Mouse (Mus musculus): Measurements from ENCODE around the gene Naa20.
"Not testable (repeated sequence)": the region's sequence is repeated elsewhere in the genome, so short reads cannot be mapped to it uniquely, and the experiment has no call there.

The Naa20 gene

DNA sequence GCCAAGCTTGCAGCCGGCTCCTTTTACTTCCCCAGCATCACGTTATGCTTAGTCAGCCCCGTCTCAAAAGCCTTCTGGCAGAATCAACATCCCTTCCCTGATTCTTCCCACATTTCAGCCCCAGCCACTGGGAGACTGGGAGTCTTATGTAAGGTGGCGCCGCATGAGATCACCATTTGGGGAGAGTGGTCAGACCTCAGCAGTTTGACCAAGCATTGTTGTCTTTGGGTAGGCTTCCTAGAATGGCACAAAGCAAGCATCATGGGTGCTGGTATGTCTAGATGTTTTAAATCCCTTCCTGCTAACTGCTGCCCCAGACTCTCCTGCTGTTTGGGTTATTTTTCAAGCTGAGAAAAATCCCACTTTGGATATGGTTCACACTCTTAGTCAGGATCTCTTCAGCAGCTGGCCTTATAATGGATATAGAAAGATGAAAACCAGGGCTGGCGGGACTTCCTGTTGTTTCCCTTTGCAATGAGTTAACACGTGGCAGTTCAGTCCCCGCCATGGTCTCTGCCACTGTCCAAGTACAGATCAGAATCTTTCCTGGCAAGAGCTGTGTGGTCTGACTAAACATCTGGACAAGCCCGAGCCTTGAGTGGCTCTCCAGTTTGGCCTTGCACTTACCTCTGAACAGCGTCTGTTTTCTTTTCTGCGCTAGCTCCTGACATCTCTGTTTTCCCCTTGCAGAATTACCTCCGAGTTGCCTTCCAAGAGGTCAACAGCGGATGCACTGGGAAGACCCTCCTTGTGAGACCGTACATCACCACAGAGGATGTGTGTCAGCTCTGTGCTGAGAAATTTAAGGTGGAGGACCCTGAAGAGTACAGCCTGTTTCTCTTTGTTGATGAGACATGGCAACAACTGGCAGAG, 16.8 kb upstream of the Naa20 start:
- DNase-seq (ENCODE audit: low spot score): peak; percentile 70

DNA sequence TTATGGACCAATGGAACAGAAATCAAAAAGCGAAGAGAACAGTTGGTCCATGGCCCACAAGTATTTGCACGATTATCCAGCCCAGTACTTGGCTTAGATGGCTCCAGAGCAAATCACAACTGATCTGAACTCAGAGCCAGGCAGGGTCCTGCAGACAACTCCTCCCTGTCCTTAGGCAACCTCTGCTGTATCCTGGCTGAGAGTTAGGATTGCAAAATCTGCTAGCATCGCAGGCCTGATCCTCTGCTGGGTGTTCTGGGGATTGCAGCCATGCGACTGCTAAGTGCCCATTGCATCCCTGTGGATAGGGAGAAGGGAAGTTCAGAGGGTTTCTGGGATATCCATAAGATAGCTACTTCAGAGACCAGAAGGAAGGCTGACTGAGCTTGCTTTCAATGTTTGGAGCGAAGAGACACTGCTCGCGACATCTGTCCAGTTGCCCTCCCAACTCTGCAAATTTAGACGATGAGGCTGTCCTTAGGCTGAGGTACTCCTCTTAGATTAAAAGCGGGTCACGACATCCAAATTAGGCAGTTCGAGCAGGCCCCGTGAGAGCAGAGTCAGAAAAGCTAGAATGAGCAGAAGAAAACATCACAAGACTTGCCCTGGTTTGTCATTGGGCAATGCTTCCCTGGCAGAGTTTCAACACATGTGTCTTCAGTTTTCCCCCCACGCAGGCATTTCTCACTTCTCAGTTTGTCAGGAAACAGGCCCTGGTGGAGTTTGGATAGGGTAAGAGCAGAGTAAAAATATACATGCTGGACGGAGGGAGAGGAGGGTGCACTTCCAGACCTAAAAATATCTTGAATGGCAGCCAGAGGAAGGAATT, 13.7 kb upstream of the Naa20 start:
- DNase-seq (ENCODE audit: low spot score): peak; percentile 83

DNA sequence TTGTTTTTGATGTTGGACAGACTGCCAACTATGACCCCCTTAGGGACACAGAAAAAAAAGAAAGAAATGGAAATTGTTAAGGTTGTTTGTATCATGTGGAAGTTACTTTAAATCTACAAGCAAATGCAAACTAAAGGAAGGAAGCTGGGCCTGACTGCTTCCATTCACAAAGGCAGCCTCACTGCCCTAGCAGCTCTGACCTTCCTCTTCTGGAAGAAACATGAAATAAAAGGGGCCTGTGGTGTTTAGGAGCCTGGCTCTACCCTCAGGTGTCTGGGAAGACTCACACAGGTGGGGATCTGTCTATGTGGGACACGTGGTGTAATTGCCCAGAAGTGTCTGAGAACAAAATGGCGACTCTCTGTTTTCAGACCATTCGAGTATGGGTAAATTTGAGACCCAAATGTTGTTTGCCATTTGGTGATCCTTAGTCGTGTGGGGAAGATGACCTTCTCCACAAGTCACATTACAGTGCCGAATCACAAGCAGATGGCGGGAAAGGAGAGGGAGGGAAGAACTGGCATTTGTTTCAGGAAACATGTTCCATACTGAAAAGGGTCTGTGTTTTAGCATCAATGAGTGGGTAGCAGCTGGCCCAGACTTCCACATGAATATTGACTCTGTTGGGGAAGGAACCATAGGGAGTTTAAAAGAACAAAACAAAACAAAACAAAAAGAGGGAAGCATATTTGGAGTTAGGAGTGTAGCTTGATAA, 13.0 kb upstream of the Naa20 start:
- DNase-seq (ENCODE audit: low spot score): no peak

DNA sequence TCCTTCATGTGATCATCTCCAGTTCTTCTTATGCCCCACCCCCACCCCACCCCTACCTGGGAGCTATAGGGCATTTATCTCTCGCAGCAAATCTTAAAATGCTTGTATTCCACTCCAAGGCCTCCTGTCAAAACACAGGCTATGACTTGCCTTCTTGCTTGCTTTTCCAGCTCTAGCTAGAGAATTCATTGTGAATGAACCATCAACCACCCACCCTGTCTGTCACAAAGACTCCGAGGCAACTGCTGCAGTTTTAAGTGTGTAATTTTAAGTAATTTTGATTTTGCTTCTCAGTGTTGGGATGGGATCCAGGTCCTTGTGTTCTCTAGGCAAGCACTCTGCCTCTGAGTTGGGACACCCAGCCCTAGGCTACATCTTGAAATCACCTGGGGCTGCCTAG, 11.3 kb upstream of the Naa20 start:
- no peak for DNase-seq (ENCODE audit: low spot score)

DNA sequence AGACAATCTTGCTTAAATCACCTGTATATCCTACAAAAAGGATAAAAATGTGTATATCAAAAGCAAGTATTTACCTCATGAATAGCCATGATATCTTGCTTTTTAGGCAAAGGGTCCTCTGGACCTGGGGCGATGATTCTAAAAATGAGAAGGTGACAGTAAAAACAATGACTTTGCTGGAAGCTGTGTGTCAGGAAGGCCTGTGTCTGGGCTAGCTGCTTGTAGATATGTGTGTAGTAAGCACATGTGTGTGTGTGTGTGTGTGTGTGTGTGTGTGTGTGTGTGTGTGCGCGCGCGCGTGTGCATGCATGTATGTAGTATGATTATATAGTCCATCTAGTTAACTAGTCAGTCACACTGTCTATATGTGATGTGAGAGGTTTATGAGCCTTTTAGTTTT, 8.1 kb upstream of the Naa20 start:
- DNase-seq (ENCODE audit: low spot score): no peak

DNA sequence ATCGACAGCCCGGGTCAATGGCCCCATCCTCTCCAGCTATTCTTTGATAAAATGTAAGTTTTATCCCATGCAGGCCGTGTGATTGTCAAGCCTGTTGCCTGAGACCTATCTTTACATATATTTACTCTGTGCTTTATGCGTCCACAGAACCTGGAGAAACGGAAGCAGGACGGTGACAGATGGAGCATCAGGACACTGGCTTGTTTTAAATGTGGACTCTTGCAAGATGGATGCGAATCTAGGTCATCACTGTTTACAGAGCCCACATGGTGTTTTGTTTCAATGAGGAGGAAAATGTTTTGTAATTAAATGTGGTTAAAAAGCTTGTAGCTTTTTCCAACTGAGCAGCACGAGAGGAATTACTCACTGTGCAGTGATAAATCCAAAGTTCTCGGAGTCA, 3.8 kb upstream of the Naa20 start:
- DNase-seq (ENCODE audit: low spot score): no peak

DNA sequence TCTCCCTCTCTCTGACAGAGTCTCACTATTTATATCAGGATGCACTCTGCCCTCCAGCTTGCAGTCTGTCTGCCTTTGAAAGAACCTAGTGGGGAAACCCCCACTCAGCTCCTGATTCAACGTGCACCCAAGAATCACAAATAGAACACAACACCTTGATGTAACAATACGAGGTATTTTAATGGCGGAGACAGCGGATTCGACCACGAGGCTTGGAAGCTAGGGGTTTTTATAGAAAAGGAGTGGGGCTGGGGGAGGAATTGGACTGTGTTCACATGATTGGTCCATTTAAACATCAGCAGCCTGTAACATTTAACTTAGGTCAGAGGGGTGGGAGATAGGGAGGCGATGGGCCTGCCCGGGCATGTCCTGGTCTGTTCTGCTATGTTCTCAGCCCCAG, 1.6 kb upstream of the Naa20 start:
- DNase-seq (ENCODE audit: low spot score): not testable (repeated sequence)

DNA sequence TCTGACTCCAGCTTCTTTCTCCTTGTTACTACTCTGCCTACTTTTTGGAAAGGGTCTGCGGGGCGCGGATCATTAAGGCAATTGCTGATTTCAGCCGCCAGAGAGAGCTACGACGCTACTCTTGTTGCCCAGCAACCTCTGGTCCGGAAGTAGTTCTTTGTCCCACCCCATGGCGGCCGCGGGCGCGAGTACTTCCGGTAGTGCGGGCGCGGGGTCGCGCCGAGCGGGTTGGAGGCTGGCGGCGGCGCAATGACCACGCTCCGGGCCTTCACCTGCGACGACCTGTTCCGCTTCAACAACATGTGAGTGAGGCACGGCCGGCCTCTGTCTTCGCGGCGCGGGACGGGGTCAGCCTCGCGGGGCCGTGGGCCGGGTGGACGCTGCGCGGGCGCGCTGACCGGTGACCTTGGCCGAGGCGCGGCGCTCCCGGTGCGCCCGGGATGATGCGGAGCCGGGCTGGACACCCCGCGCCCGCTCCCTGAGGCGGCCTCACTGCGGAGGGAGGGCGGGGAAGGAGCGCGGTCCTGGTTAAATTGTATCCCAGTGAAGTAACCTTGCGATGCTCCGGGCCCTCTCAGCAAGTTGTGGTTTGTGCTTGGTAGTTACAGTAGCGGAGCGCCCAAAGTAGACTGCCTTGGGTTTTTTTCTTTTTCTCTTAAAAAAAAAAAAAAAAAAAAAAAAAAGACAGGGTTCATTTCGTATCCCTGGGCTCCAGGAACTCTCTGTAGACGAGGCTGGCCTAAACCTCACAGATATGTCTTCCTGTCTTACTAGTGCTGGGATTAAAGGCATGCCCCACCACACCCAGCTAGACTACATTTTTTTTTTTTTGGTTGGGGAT, 1.4 kb downstream of the Naa20 start:
- peak; percentile 90 for DNase-seq (ENCODE audit: low spot score)

DNA sequence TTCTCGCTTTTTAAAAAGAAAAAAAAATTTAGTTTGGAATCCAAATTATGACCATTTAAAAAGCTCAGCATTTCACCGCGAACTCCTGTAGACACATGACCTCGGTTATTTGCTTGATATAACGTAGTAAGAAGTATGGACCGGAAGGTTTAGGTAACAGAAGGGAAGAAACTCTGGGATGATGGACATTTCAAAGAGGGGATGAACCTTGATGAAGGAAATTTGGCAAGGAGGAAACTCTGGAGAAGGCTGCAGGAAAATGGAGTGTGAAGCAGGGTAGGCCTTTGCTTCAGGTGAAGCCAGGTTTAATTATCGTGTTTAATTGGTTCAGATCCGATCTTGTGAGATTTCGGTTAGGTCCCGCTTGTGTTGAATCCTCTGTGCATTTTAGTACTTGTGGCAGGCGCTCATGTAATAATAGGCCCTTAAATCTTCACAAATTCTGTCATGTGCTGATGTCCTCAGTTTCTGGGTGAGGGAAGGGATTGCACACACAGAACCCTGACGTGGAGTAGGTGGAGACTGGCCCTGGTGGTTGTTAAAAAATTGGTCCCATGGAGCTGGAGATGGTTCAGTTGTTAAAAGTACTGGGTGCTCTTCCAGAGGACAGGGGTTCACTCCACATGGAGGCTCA, 2.2 kb downstream of the Naa20 start:
- no peak for DNase-seq (ENCODE audit: low spot score)

DNA sequence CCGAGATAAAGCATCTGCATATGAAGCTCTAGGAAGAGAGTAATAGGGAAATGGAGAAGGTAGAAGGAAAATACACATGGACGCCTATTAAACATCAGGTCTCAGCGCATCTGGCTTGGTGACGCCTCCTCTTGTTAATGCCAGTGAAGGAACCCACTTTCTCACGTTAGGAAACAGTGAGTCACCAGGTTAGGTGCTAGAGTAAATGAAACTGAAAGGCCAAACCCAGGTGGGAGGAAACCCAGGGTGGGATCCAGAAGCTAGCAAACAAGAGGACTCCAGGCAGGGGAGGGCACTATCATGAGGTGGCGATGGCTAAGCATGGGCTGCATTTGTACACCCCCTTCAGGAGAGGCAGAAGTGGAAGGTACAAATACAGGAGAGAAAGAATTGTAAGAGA, 3.3 kb downstream of the Naa20 start:
- no peak for DNase-seq (ENCODE audit: low spot score)

DNA sequence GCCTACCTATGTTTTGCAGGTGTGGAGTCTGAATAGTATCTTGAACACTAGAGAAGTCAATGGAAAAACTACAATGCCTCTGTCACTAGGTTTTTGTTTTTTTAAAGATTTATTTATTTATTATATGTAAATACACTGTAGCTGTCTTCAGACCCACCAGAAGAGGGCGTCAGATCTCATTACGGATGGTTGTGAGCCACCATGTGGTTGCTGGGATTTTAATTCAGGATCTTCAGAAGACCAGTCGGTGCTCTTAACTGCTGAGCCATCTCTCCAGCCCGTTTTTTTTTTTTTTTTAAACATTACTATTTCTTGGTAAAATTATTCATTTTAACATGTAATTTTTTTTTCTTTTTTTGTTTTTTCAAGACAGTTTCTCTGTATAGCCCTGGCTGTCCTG, 4.0 kb downstream of the Naa20 start:
- DNase-seq (ENCODE audit: low spot score): not testable (repeated sequence)

DNA sequence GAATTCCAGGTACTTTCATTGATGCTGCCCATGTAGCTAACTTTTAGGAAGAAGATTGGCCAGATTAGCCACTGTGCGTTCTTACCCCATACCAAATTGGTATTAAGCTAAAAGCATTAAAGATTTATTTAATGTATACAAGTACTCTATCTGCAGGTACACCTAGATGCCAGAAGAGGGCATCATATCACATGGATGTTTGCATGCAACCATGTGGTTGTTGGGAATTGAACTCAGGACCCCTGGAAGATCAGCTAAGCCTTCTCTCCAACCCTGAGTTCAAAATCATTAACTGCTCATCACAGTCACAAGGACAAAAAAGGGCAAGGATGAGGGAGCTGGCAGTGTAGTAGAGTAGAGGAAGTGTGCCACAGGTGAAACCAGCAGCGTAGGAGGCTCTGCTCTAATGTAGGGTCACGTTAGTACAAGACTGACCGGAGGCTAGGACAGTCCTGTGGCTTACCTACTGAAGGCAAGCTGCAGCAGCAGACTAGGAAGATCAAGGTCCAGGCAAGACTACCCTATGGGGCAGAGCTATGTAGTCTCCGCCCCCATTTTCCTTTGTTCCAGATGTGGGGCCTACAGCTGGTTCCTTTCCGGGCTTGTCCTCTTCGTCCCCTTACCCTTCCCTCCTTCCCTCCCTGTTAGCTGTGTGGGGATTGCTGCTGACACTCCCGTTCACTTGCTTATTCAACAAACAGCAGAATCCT, 19.2 kb downstream of the Naa20 start:
- DNase-seq (ENCODE audit: low spot score): no peak

DNA sequence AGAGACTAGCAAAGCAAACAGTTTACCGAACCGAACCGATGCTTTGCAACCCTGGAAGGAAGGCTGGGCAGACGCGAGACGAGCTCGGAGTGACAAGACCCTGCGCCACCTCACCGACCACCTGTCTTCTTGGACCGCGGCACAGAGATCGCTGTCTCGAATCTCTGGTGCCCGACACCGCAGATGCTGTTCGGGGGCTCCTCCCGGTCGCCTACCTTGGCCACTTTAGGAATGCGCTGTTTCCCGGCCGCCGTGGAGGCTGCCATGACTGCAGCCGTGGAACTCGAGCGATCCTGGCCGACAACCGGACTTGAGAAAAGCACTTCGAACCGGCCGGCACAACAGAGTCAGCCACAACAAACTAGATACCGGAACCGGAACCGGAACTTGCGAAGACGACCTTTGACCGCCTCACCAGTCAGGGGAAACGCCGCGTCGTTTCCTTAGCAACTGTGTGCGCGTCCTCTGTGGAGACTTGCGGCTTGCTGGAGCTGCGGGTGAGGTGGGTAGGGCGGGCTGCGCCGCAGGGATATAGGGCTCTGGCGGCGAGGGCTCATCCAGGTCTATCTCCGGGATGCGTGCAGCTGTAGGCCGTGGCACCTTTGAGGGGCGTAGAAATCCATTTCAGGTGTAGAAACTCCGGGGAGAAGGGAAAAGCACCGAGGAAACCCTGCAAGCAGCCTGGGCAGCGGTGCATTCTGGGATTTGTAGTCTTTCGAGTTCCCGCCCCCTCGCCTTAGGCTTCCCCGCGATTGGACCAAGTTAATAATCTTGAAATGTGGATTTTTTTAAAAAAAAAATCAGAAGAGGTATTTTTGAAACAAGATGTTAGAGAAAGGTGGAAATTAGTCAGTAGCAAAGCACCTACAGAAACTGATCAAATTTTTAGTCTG, 32.7 kb downstream of the Naa20 start, which contains the start of the genes Cfap61 and Crnkl1:
TSS of gene Cfap61 (plus strand) at position 446 of the 893 bp plus-strand sequence.
TSS of gene Crnkl1 (minus strand) at position 676 of the 893 bp plus-strand sequence.
- peak; percentile 96 for DNase-seq (ENCODE audit: low spot score)

DNA sequence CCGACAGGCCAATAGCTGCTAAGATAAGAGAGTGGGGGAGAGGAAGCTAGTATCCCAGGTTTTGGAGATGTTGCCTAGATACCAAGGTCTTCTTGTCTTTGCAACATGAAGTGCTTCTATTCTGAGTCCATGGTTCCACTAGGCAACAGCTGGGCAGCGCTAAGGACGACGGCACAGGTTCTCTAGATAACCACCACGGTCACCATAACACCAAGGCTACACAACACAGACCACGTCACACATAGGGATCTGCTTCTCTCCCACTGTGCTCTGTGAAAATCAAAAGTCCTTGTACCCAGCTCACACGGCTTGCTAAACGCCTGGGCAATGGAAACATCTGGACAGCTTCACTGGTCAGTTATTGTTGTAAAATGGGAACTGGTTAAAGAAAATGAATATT, 35.1 kb downstream of the Naa20 start:
- no peak for DNase-seq (ENCODE audit: low spot score)

DNA sequence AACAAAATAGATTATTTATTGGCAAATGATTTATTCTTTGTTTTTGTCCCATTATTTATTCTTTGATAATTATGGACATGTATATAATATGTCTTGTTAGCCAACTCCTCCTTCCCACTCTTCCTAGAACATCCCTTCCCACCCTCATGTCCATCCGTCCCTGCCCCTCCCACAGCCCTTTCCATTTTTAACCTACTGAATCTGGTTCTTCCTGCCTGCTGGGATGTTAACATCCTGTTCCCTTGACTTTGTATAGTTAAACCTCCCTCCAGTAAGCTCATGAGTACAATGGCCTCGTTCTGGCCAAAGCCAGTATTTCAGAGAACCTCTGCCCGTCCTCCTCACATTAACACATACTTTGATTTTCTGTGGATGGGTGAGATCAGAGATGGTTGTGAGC, 39.5 kb downstream of the Naa20 start:
- DNase-seq (ENCODE audit: low spot score): peak; percentile 10

DNA sequence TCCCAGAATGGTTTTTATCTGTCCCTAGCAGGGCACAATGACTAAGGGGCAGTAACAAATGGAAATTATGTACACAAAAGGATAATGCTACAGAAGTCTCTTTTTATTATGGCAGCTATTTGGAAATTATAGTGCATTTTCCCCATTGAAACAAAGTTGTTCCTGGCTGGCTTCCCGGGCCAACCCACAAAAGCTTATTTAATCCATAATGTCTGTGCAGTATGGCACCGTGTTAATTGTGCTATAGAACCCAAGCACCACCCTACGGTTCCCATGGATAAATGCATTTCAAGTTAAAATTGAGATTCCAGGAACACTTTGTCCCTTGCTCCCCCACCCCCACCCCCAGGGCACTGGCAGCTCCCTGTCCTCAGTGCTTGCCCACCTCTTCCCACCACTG, 42.4 kb downstream of the Naa20 start:
- DNase-seq (ENCODE audit: low spot score): no peak

DNA sequence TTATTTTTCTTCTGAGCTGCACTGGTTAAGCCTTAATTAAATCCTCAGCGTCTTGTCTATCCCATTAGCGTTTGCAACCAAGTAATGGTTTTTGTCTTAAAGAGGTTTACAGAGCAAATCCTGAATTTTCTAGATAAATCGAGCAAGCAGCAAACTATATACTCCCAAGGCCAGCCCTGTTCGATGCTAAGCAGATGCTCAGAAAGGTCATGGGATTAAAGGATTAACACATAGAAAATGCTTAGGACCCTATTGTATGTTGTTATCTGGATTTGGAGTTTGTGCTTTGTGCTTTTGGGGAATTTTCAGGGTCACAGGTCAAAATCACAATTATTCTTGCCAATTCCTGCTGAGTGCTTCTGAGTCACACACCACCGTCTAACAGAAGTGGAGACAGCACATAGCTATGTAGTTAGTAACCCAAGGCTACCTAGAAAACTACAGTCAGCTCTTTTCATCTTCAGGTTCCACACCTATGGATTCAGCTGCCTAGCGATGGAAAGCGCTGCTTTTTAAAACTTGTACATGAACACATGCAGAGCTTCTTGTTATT, 46.6 kb downstream of the Naa20 start:
- DNase-seq (ENCODE audit: low spot score): no peak

DNA sequence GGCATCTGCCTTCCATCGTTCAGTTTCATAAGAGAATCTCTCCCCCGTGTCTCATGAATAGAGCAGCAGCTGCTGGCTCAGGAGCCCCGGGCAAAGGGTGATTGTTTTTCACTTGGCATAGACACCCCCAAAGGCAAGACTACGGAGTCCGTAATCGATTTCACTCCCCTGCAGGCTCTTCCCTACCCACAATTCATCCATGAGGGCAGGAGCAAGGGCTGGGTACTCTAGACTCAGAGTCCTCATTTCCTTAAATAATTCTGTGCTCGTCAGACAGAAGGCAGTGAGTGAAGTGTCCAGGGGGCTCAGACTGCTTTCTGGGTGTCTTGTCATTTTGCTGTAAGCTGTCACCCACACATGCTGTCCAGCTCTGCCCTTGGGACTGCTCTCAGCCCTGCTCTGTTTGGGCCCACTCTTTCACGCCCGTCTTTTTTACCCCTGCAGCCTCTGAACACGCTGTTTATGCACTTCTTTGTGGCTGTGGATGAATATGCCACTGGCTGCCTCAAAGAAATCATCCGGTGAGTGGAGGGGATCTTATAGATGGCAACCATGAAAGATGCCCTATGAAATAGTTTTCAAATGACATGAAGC, 47.7 kb downstream of the Naa20 start:
- no peak for DNase-seq (ENCODE audit: low spot score)

DNA sequence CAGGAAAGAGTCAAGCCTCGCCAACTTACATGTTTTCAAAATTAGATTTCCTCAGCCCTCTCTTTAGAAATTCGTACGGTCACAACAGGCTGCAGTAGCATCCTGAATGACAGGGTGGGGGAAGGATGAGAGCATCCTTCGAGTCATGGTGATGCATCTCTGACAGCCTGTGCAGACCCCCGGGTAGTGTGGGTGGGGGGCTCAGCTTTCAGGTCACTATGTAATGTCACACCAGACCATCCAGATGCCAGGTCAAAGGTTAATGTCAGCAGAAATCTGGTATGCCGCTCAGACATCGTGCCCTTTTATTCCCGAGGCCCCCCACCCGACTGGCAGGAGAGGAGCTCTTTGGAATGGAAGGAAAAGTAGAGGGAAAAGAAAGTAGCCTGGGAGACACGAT, 48.3 kb downstream of the Naa20 start:
- no peak for DNase-seq (ENCODE audit: low spot score)
